Mouse (Mus musculus) cerebellum, adult 11-12 months (tissue): ENCODE data around the gene Fam219b.
A peak's percentile ranks its signal among the peaks of the same experiment; 100 is the strongest.

Experiments
- DNase-seq: peaks from one replicate; pipeline ENCODE4 v3.0.0; 2022

Gene Fam219b

DNA sequence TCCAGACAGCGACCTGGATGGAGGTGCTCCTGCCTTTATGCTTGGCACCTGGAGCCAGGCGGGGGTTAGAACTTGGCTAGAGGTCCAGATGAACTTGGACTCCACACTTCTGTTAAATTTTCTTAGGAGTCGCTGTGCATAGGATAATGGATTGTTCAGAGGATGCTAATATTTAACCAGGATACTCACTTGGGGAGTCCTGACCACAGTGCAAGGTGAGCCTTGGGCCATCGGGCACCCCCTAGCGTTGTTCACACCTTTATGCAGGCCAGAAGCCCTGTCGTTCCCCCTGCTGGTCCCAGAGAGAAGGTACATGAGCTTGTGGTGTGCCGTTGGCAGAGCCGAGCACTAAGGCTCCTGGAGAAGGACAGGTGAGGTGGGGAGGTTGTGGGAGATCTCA lies 29.5 kb downstream of the Fam219b start:
- DNase-seq: no peak

GRCm38 (mm10) chr9:57568500-57568899 lies 31.2 kb downstream of the Fam219b start:
- DNase-seq: no peak

GRCm38 (mm10) chr9:57574397-57574796 lies 37.1 kb downstream of the Fam219b start:
- DNase-seq: no peak

DNA sequence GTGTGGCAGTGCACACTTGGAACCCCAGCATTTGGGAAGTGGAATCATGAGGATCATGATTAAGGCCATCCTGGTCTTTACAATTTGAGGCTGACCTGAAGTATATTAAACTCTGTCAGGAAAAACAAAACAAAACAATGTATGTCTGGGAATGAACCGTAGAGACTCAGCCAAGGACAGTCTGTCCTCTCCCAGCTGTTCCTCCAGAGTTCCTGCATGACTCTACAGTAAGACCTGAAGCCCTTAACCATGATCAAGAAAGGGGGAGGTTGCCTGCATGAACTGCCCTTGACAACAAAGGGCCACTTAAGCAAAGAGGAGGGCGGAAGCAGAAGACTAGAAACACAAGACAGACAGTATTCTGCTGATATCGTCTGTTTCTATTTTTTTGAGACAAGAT lies 38.2 kb downstream of the Fam219b start:
- no peak for DNase-seq

GRCm38 (mm10) chr9:57577144-57577849 lies 40.0 kb downstream of the Fam219b start:
- DNase-seq: no peak

GRCm38 (mm10) chr9:57584991-57585390 lies 47.7 kb downstream of the Fam219b start:
- no peak for DNase-seq

DNA sequence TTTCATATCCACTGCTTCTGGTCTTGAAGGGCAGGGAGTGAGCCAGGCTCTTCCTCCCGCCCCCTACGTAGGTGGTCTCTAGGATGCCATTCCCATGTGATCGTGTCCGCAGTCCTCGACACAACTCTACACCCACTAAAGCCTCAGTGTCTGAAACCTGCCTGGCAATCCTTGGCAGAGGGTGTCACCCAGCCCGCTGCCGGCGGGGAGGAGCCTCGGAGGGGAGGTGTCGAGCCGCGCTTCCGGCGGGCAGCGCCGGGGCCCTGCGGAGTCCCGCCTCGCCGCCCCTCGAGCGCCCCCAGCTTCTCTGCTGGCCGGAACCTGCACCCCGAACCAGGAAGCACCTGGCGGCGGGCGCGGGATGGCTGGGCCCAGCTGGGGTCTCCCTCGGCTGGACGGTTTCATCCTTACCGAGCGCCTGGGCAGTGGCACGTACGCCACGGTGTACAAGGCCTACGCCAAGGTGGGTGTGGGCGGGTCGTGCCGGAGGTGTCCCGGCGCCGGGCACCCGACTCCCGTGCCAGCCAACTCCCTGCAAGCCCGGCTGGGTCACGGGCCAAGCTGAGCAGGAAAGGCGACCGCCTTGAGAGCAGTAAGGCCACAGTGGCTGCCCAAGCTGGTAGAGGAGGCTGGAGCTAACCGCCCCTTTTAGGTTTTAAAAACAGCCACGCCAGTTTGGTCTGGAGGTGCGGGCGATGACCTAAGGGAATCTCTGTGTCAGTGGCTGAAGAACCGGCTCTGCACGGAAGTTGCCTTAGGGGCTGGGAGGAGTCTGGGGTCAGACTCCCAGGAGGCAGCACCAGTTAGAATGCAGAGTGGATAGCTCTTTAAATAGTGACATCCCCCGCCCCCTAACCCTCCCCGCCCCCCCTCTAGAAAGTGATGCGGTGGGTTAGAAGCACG lies 52.1 kb downstream of the Fam219b start, which contains the start of gene Ulk3:
TSS of gene Ulk3 (plus strand) at position 229 of the 903 bp plus-strand sequence.
- DNase-seq: peak; percentile 79

GRCm38 (mm10) chr9:57590726-57591125 lies 53.4 kb downstream of the Fam219b start:
- no peak for DNase-seq
